Mouse (Mus musculus) liver, embryonic 11.5 days (tissue): ENCODE measurements around the gene Rabif. TPM values are rescaled to one million over a fixed set of nuclear protein-coding genes. Genes with fewer than 3 reads are reported as not detected.

ENCODE experiments used
- ATAC-seq: fragments of 200-750 bp; cut with Nextera tagmentation; replicated peaks from 2 replicates; pipeline ENCODE4 v1.8.0; 2017; ENCODE audit warnings: moderate number of reproducible peaks, mild to moderate bottlenecking, moderate TSS enrichment, moderate library complexity; ENCODE audit not compliant: low FRiP score
- DNase-seq: peaks from one replicate; pipeline ENCODE4 v3.0.0-alpha.2; 2017; ENCODE audit warnings: low spot score
- H3K27ac ChIP-seq: fragments of 300-500 bp; sonication (generic); 2 replicates; pipeline ENCODE4 v1.5.1; 2014; ENCODE audit warnings: mild to moderate bottlenecking, low read depth, low read length, control low read depth
- H3K27me3 ChIP-seq: fragments of 300-500 bp; sonication (generic); replicated peaks from 2 replicates; pipeline ENCODE4 v1.6.1; 2014; ENCODE audit warnings: low read length, mixed read lengths; ENCODE audit not compliant: control insufficient read depth, insufficient read depth
- H3K36me3 ChIP-seq: fragments of 300-500 bp; sonication (generic); 2 replicates; pipeline ENCODE4 v1.6.1; 2014; ENCODE audit warnings: mild to moderate bottlenecking, low read length, moderate library complexity, mixed read lengths; ENCODE audit not compliant: control insufficient read depth, insufficient read depth
- H3K4me1 ChIP-seq: fragments of 300-500 bp; sonication (generic); replicated peaks from 2 replicates; pipeline ENCODE4 v1.6.1; 2014; ENCODE audit warnings: low read length, mixed read lengths; ENCODE audit not compliant: control insufficient read depth, insufficient read depth
- H3K4me2 ChIP-seq: fragments of 300-500 bp; sonication (generic); 2 replicates; pipeline ENCODE4 v1.6.1; 2014; ENCODE audit warnings: mild to moderate bottlenecking, control low read depth, moderate library complexity
- H3K4me3 ChIP-seq: fragments of 300-500 bp; sonication (generic); 2 replicates; pipeline ENCODE4 v1.5.1; 2014; ENCODE audit warnings: low read depth, low read length, control low read depth
- H3K9ac ChIP-seq: fragments of 300-500 bp; sonication (generic); 2 replicates; pipeline ENCODE4 v1.6.1; 2014; ENCODE audit warnings: low read depth, low read length, control low read depth
- H3K9me3 ChIP-seq: fragments of 300-500 bp; sonication (generic); 2 replicates; pipeline ENCODE4 v1.6.1; 2016; ENCODE audit warnings: low read length, inconsistent platforms, mixed read lengths; ENCODE audit not compliant: control insufficient read depth
- WGBS: fragments of 180-500 bp; shearing (Covaris S2); extraction: QIAGEN DNeasy Blood & Tissue Kit; methylation state at CpG from one replicate; pipeline ENCODE4 v1.1.7; 2014; 5-methylcytosine and 5-hydroxymethylcytosine counted together
- polyA plus RNA-seq: library from polyadenylated mRNA; unstranded; fragments of >200 nt; fragmentation: Nextera tagmentation; extraction: Ambion mirVana; gene quantifications from 2 replicates; pipeline ENCODE4 v1.2.1, GENCODE M21; 2014

Gene Rabif
- polyA plus RNA-seq, 1 experiment from 2014 or later: 35.3 TPM

- H3K4me2 ChIP-seq: no peak overlapping the region
- 60% methylated on average over 3 of the region's 3 CpGs for WGBS
Observed at GRCm38 (mm10) chr1:134552396-134552795, 57.9 kb downstream of the Rabif start.

GRCm38 (mm10) chr1:134555240-134555870 is 60.9 kb downstream of the Rabif start:
- H3K9me3 ChIP-seq: no peaks in the 10 kb centered on the region
- peak; percentile 49 for DNase-seq
- H3K4me1 ChIP-seq: peaks cover 16% of the 10 kb centered on the region
- H3K4me2 ChIP-seq: peak overlapping the region; percentile 97
- H3K4me3 ChIP-seq: peak overlapping the region; percentile 73
- H3K27ac ChIP-seq: peak overlapping the region; percentile 34
- no peak for ATAC-seq
- no peak overlapping the region for H3K9ac ChIP-seq
- H3K27me3 ChIP-seq: no peaks in the 10 kb centered on the region
- WGBS: 25% methylated on average over 13 of the region's 13 CpGs
- H3K36me3 ChIP-seq: no peaks in the 10 kb centered on the region

More at GRCm38 (mm10) chr1:134552396-134552795, 57.9 kb downstream of the Rabif start:
- no peaks in the 10 kb centered on the region for H3K36me3 ChIP-seq
- DNase-seq: no peak
- no peaks in the 10 kb centered on the region for H3K27me3 ChIP-seq
- ATAC-seq: no peak
- H3K9ac ChIP-seq: no peak overlapping the region
- no peak overlapping the region for H3K4me3 ChIP-seq
- H3K4me1 ChIP-seq: peaks cover 15% of the 10 kb centered on the region
- no peaks in the 10 kb centered on the region for H3K9me3 ChIP-seq
- no peak overlapping the region for H3K27ac ChIP-seq

- H3K9me3 ChIP-seq: no peaks in the 10 kb centered on the region
- peak overlapping the region; percentile 97 for H3K4me2 ChIP-seq
- H3K36me3 ChIP-seq: no peaks in the 10 kb centered on the region
- H3K27ac ChIP-seq: peak overlapping the region; percentile 82
- peak; percentile 44 for ATAC-seq
- no peak for DNase-seq
- H3K4me1 ChIP-seq: peaks cover 16% of the 10 kb centered on the region
- peak overlapping the region; percentile 75 for H3K9ac ChIP-seq
- H3K4me3 ChIP-seq: peak overlapping the region; percentile 73
- 3% methylated on average over 44 of the region's 46 CpGs for WGBS
- no peaks in the 10 kb centered on the region for H3K27me3 ChIP-seq
Observed at GRCm38 (mm10) chr1:134555871-134556670, 61.6 kb downstream of the Rabif start.

GRCm38 (mm10) chr1:134556671-134557218 is 62.3 kb downstream of the Rabif start:
- H3K9me3 ChIP-seq: no peaks in the 10 kb centered on the region
- H3K4me3 ChIP-seq: peak overlapping the region; percentile 73
- H3K4me2 ChIP-seq: peak overlapping the region; percentile 97
- peak overlapping the region; percentile 75 for H3K9ac ChIP-seq
- no peaks in the 10 kb centered on the region for H3K27me3 ChIP-seq
- no peaks in the 10 kb centered on the region for H3K36me3 ChIP-seq
- peak; percentile 94 for ATAC-seq
- H3K4me1 ChIP-seq: peaks cover 19% of the 10 kb centered on the region
- under 1% methylated on average over 35 of the region's 35 CpGs for WGBS
- peak overlapping the region; percentile 82 for H3K27ac ChIP-seq
- peak; percentile 96 for DNase-seq

Other genes starting within 250 kb of the Rabif start
- gene Myog, start 204.7 kb upstream of the Rabif start, polyA plus RNA-seq: 4.5 and 5.2 TPM in 2 replicates
- 1.5 and 2.1 TPM in 2 replicates for gene Ppfia4, start 161.7 kb upstream of the Rabif start, polyA plus RNA-seq
- 95.6 and 101 TPM in 2 replicates for gene Tmem183a, start 132.7 kb upstream of the Rabif start, polyA plus RNA-seq
- gene 4933406M09Rik, start 108.7 kb upstream of the Rabif start, polyA plus RNA-seq: not detected in 2 replicates
- 34.3 and 36.9 TPM in 2 replicates for gene Cyb5r1, start 89.1 kb upstream of the Rabif start, polyA plus RNA-seq
- gene Adipor1, start 79.3 kb upstream of the Rabif start, polyA plus RNA-seq: 91.7 and 99.2 TPM in 2 replicates
- gene Klhl12, start 39.1 kb upstream of the Rabif start, polyA plus RNA-seq: 44.5 and 46.0 TPM in 2 replicates
- not detected in 2 replicates for gene Mgat4e, start 55.0 kb downstream of the Rabif start, polyA plus RNA-seq
- gene Kdm5b, start 65.5 kb downstream of the Rabif start, polyA plus RNA-seq: 30.8 and 32.9 TPM in 2 replicates
- 0.12 and 0.22 TPM in 2 replicates for gene Syt2, start 152.0 kb downstream of the Rabif start, polyA plus RNA-seq